In genomic region chr7:142471414-142471861, GRCm38 (mm10) we compare ENCODE assay signal across 1 mouse cellular context.
TF ChIP-seq lines count a peak whose summit lies in the region.

No protein-coding gene starts in this region.

TF ChIP-seq in myocyte, 11 proteins besides CTCF, POLR2A, EP300 and RAD21 (continued from another document):
- TF ChIP-seq CEBPB (IDR thresholded peaks at IDR 0.05; ENCODE audit: insufficient read depth, poor library complexity, severe bottlenecking): no peak
- TF ChIP-seq MYOD1 (IDR thresholded peaks at IDR 0.05; ENCODE audit: control insufficient read depth in 1 of 3, insufficient read length in 2 of 3, low read depth in 2 of 3): peak in 1 of 3 experiments; percentile 41
- TF ChIP-seq USF1 (IDR thresholded peaks at IDR 0.05; ENCODE audit: low read depth): no peak
- no peak for TF ChIP-seq E2F4 (IDR thresholded peaks at IDR 0.05; ENCODE audit: insufficient read depth)
- no peak for TF ChIP-seq TCF12 (IDR thresholded peaks at IDR 0.05; ENCODE audit: insufficient read depth, poor library complexity, severe bottlenecking)
- no peak for TF ChIP-seq TCF3 (IDR thresholded peaks at IDR 0.05; ENCODE audit: insufficient read length, low read depth)
- no peak for TF ChIP-seq REST (IDR thresholded peaks at IDR 0.05; ENCODE audit: insufficient read depth, insufficient read length)
- no peak for TF ChIP-seq SRF (IDR thresholded peaks at IDR 0.05; ENCODE audit: control insufficient read depth, insufficient read length, low read depth)
